Mouse (Mus musculus): ENCODE measurements around the gene Casp2.

- no peak for TF ChIP-seq CTCF (IDR thresholded peaks at IDR 0.05; ENCODE audit: borderline replicate concordance, insufficient read depth, low read length)
- TF ChIP-seq POLR2A (IDR thresholded peaks at IDR 0.05; ENCODE audit: low read depth, low read length), result no peak
Measured at GRCm38 (mm10) chr6:42253103-42253502, 11.7 kb upstream of the Casp2 start.
